Mouse (Mus musculus) hindlimb bud, embryonic 11.5 days (tissue): ENCODE measurements at regions not wholly inside any gene's neighbourhood (a gene's known extent, or its start where the extent isn't known, plus 50 kb on each side); places are given as distances from the start of the nearest gene placed in this dataset.
A peak's percentile ranks its signal among the peaks of the same experiment; 100 is the strongest.

Source experiments
- DNase-seq: peaks from one replicate; pipeline ENCODE4 v3.0.0-alpha.2; 2012; ENCODE audit warnings: low read depth, low spot score; ENCODE audit errors: extremely low spot score

GRCm38 (mm10) chr10:97345347-97345746 lies 134.1 kb upstream of the Dcn start:
- DNase-seq = peak; percentile 44

GRCm38 (mm10) chr10:97346949-97347348 lies 132.5 kb upstream of the Dcn start:
- DNase-seq = no peak

- no peak for DNase-seq
Observed at GRCm38 (mm10) chr10:97368625-97369024, 110.8 kb upstream of the Dcn start.

GRCm38 (mm10) chr10:97375824-97376223 lies 103.6 kb upstream of the Dcn start:
- no peak for DNase-seq

GRCm38 (mm10) chr10:97376376-97376775 lies 103.0 kb upstream of the Dcn start:
- no peak for DNase-seq

GRCm38 (mm10) chr10:97381586-97381985 lies 97.8 kb upstream of the Dcn start:
- no peak for DNase-seq

- no peak for DNase-seq
Observed at GRCm38 (mm10) chr10:97383881-97384280, 95.5 kb upstream of the Dcn start.

- DNase-seq = no peak
Observed at GRCm38 (mm10) chr10:97387196-97387876, 92.1 kb upstream of the Dcn start.

- DNase-seq = no peak
Observed at GRCm38 (mm10) chr10:97389647-97390590, 89.5 kb upstream of the Dcn start.

- DNase-seq = no peak
Observed at GRCm38 (mm10) chr10:97397062-97397771, 82.2 kb upstream of the Dcn start.

- DNase-seq = no peak
Observed at GRCm38 (mm10) chr10:97397896-97398295, 81.5 kb upstream of the Dcn start.

GRCm38 (mm10) chr10:97402524-97402923 lies 76.9 kb upstream of the Dcn start:
- DNase-seq = no peak

- no peak for DNase-seq
Observed at GRCm38 (mm10) chr10:97404076-97404787, 75.2 kb upstream of the Dcn start.

- DNase-seq = no peak
Observed at GRCm38 (mm10) chr10:97409181-97409581, 70.2 kb upstream of the Dcn start.

- no peak for DNase-seq
Observed at GRCm38 (mm10) chr10:97409909-97410308, 69.5 kb upstream of the Dcn start.

GRCm38 (mm10) chr10:97422579-97422978 lies 56.8 kb upstream of the Dcn start:
- no peak for DNase-seq

GRCm38 (mm10) chr10:97423039-97423700 lies 56.2 kb upstream of the Dcn start:
- no peak for DNase-seq
